Mouse (Mus musculus): Measurements from ENCODE around the gene Mcl1. TPM values are rescaled to one million over a fixed set of nuclear protein-coding genes. Genes with fewer than 3 reads are reported as not detected.

The Mcl1 gene
- 35.6 TPM for polyA plus RNA-seq (2015; fragmentation: Illumina TruSeq; extraction: RNeasy Lipid Tissue Mini Kit (QIAGEN cat#74804); ENCODE audit: insufficient read depth, low read depth, low replicate concordance)

DNA sequence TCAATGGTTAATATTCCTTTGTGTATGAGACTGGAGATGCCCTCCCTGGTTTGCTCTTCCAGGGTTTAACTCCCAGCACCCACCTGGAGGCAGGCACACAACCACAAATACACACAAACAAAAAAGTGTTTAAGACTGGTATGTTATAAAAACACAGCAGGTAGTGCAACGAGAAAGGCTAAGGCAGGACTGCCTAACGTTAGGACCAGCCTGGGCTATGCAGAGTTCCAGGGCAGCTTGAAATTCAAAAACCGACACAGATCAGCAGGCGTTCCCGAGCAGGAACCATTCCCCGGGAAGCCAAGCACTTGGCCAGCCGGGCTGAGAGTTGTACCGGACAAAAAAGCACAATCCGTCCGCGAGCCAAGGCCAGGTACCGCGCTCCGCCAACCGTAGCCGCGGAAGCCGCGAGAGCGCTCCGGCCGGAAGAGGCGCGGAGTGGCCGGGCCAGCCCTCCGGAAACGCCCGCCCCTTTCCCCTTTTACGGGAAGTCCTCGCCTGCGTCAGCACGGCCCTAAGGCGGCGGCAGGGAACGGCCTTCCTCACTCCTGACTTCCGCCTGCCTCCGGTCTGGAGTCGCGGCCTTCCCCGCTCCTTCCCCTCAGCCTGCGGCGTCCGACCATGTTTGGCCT, at the start of gene Mcl1:
Gene Mcl1, plus strand, starts transcription at position 553 of the 632 bp plus-strand sequence.

DNA sequence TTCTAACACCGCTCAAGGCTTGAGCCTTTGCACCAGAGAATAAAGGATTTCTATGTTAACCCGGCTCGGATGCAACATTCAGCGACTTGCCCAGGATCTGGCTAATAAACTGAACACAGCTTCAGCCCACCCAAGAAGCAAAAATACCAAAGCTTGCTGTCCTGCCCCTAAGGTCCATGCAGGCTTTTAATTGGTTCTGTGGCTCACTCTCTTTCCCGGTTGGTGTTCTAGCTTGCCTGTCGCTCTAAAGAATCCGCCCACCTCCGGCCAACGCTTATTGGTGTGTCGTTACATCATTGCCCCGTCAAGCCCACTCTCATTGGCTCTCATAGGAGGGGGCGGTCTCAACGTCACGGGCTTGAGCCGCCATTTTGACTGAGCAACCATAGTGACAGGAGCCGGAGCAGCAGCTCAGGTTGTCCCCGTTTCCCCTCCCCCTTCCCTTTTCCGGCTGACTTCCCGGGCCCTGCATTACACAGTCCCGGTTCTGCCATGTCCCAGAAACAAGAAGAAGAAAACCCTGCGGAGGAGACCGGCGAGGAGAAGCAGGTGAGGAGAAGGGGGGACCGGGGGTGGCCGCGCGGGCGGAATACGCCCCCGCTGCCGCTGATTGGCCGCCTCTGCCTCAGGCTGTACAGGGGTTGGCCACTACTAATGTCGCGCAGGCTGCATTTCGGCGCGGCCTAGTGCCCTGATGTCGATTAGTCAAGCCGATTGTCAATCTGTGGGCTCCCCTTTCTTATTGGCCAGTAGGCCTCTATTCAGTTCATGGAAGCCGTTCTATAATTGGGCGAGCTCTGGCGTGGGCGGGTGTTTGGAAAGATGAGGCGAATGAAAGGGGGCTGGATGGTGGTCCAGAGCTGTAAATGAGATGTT, 33.7 kb upstream of the Mcl1 start, which contains the start of gene Ensa:
Gene Ensa, plus strand, starts transcription at position 366 of the 876 bp plus-strand sequence.

DNA sequence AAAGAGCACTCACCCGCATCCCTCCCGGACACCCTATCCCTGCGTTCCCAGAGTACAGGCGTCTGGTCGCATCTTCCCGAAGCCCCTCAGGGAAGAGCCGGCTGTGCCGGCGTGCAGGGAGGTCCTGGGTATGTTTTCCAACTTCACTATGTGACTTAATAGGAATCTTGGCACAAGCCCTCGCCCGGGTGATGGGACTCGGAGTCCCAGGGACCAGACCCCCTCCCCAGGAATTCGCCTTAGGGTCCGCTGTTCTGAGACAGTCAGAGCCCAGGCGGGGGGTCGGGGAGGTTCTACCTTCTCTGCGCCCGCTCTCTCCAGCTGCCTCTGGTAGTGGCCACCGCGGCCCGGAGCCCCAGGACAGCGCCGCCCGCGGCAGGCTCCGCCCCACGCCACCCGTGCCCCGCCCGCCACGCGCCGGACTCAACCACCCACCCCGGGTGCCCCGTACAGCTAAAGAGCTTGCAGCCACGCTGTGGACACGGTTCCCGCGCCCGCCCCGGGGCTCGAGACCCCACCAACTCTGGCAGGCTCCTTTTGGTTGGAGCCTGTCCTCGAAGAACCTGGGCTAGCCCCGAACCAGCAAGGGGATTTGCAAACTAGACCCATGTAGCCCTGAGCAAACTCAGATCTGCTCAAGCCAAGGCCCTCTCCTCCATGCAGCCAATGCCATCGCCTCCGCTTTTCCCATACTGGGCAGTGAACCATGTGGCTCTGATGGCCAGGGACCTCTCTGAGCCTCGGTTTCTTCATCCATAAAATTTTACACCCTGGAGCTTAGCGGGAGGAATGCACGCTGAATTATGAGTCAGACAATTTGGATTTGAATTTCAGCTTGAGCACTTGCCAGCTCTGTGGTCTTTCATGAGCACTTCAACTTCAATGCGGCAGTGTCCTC, 29.2 kb downstream of the Mcl1 start, which contains the start of gene Adamtsl4:
Gene Adamtsl4, minus strand, starts transcription at position 394 of the 898 bp plus-strand sequence.

Other genes starting within 250 kb of the Mcl1 start
- gene Arnt, start 224.4 kb upstream of the Mcl1 start, polyA plus RNA-seq (2015; fragmentation: Illumina TruSeq; extraction: RNeasy Lipid Tissue Mini Kit (QIAGEN cat#74804); ENCODE audit: insufficient read depth, low read depth, low replicate concordance) = 9.4 TPM
- gene Ctsk, start 159.5 kb upstream of the Mcl1 start, polyA plus RNA-seq (2015; fragmentation: Illumina TruSeq; extraction: RNeasy Lipid Tissue Mini Kit (QIAGEN cat#74804); ENCODE audit: insufficient read depth, low read depth, low replicate concordance) = 3.1 TPM
- 14.4 TPM for gene Ctss, start 132.0 kb upstream of the Mcl1 start, polyA plus RNA-seq (2015; fragmentation: Illumina TruSeq; extraction: RNeasy Lipid Tissue Mini Kit (QIAGEN cat#74804); ENCODE audit: insufficient read depth, low read depth, low replicate concordance)
- not detected for gene Hormad1, start 99.1 kb upstream of the Mcl1 start, polyA plus RNA-seq (2015; fragmentation: Illumina TruSeq; extraction: RNeasy Lipid Tissue Mini Kit (QIAGEN cat#74804); ENCODE audit: insufficient read depth, low read depth, low replicate concordance)
- gene Golph3l, start 69.9 kb upstream of the Mcl1 start, polyA plus RNA-seq (2015; fragmentation: Illumina TruSeq; extraction: RNeasy Lipid Tissue Mini Kit (QIAGEN cat#74804); ENCODE audit: insufficient read depth, low read depth, low replicate concordance) = 10.5 TPM
- 17.8 TPM for gene Ensa, start 33.8 kb upstream of the Mcl1 start, polyA plus RNA-seq (2015; fragmentation: Illumina TruSeq; extraction: RNeasy Lipid Tissue Mini Kit (QIAGEN cat#74804); ENCODE audit: insufficient read depth, low read depth, low replicate concordance)
- gene Adamtsl4, start 29.1 kb downstream of the Mcl1 start, polyA plus RNA-seq (2015; fragmentation: Illumina TruSeq; extraction: RNeasy Lipid Tissue Mini Kit (QIAGEN cat#74804); ENCODE audit: insufficient read depth, low read depth, low replicate concordance) = 10.2 TPM
- gene Ecm1, start 80.8 kb downstream of the Mcl1 start, polyA plus RNA-seq (2015; fragmentation: Illumina TruSeq; extraction: RNeasy Lipid Tissue Mini Kit (QIAGEN cat#74804); ENCODE audit: insufficient read depth, low read depth, low replicate concordance) = 40.8 TPM
- 11.3 TPM for gene Tars2, start 101.4 kb downstream of the Mcl1 start, polyA plus RNA-seq (2015; fragmentation: Illumina TruSeq; extraction: RNeasy Lipid Tissue Mini Kit (QIAGEN cat#74804); ENCODE audit: insufficient read depth, low read depth, low replicate concordance)
- 4.9 TPM for gene Rprd2, start 160.1 kb downstream of the Mcl1 start, polyA plus RNA-seq (2015; fragmentation: Illumina TruSeq; extraction: RNeasy Lipid Tissue Mini Kit (QIAGEN cat#74804); ENCODE audit: insufficient read depth, low read depth, low replicate concordance)
- gene Prpf3, start 197.1 kb downstream of the Mcl1 start, polyA plus RNA-seq (2015; fragmentation: Illumina TruSeq; extraction: RNeasy Lipid Tissue Mini Kit (QIAGEN cat#74804); ENCODE audit: insufficient read depth, low read depth, low replicate concordance) = 12.8 TPM
- 66.6 TPM for gene Mrps21, start 212.7 kb downstream of the Mcl1 start, polyA plus RNA-seq (2015; fragmentation: Illumina TruSeq; extraction: RNeasy Lipid Tissue Mini Kit (QIAGEN cat#74804); ENCODE audit: insufficient read depth, low read depth, low replicate concordance)
- gene Ciart, start 223.5 kb downstream of the Mcl1 start, polyA plus RNA-seq (2015; fragmentation: Illumina TruSeq; extraction: RNeasy Lipid Tissue Mini Kit (QIAGEN cat#74804); ENCODE audit: insufficient read depth, low read depth, low replicate concordance) = 5.0 TPM
- 13.4 TPM for gene BC028528, start 233.2 kb downstream of the Mcl1 start, polyA plus RNA-seq (2015; fragmentation: Illumina TruSeq; extraction: RNeasy Lipid Tissue Mini Kit (QIAGEN cat#74804); ENCODE audit: insufficient read depth, low read depth, low replicate concordance)
- 20.3 TPM for gene Aph1a, start 235.2 kb downstream of the Mcl1 start, polyA plus RNA-seq (2015; fragmentation: Illumina TruSeq; extraction: RNeasy Lipid Tissue Mini Kit (QIAGEN cat#74804); ENCODE audit: insufficient read depth, low read depth, low replicate concordance)
- not detected for gene Car14, start 245.9 kb downstream of the Mcl1 start, polyA plus RNA-seq (2015; fragmentation: Illumina TruSeq; extraction: RNeasy Lipid Tissue Mini Kit (QIAGEN cat#74804); ENCODE audit: insufficient read depth, low read depth, low replicate concordance)

All from pancreas, adult 10 weeks (tissue).